In the genomic region with DNA sequence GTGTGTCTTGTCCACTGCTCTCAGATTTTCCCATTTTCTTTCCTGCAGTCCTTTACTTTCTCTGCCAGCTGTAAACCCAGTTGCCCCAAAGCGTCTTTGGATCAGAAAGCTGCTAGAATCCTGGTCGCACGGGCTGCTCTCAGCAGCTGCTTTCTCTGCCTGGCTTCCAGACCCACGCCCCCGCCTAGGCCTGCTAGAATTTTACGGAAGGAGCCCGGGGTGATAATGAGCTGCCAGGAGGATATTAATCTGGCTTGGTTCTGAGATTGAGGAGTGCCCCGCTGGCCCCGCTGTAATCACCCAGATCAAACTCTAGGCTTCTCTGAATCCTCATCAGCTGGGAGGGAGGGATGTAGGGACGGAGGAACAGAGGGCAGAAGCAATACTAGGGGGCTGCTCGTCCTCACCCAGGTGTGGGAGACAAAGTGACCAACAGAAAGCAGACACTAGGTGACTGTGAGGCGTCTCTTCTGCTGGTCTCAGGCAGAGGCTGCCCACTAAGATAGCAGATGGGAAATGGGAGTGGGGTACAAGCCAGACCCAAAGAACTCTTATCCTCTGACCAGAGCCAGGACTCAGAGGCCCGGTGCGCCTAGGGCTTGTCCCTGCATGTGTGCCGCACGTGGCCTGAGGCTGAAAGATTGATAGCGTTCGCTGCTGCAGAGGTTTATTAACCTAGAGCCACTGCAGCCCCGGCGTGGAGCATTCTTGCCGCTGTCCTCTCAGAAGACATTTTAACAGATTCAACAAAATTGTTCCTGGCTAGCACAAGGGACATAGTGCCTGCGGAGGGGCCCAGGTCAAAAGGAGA, we compare ENCODE assay signal across 22 mouse cellular contexts. TPM values are rescaled to one million over a fixed set of nuclear protein-coding genes. Genes with fewer than 3 reads are reported as not detected.
A peak's percentile ranks its signal among the peaks of the same experiment; 100 is the strongest.
DNase-seq lines count a peak whose midpoint lies in the region; ATAC-seq lines count a peak whose summit lies in the region.
"Had no signal": no experiment of that assay in that cellular context is flagged by ENCODE, and none has a peak within 500 bp of the region (broad histone marks: within the 10 kb centered on the region; RNA-seq: fewer than 3 reads in every experiment).

No protein-coding gene starts in this region.

- peaks cover 29% of the 10 kb centered on the region for H3K4me1 ChIP-seq in forebrain, embryonic 10.5 days
- H3K4me1 ChIP-seq in forebrain, embryonic 13.5 days = peaks cover 21% of the 10 kb centered on the region
- H3K4me1 ChIP-seq in neural tube, embryonic 15.5 days = peaks cover 8% of the 10 kb centered on the region
- H3K4me1 ChIP-seq in embryonic facial prominence, embryonic 11.5 days (ENCODE audit: control insufficient read depth, insufficient read depth, low read length) = no peaks in the 10 kb centered on the region
- H3K4me1 ChIP-seq in stomach, embryonic 16.5 days (ENCODE audit: control insufficient read depth, insufficient read depth, low read length) = no peaks in the 10 kb centered on the region

- H3K27ac ChIP-seq in forebrain, embryonic 10.5 days = no peak overlapping the region
- H3K27ac ChIP-seq in forebrain, embryonic 13.5 days = no peak overlapping the region
- no peak overlapping the region for H3K27ac ChIP-seq in neural tube, embryonic 15.5 days (replicated peaks)
- H3K27ac ChIP-seq in embryonic facial prominence, embryonic 11.5 days (replicated peaks; ENCODE audit: low read depth, low read length) = no peak overlapping the region
- peak overlapping the region; percentile 32; the same call in 1 of the 2 replicates for H3K27ac ChIP-seq in stomach, embryonic 16.5 days (ENCODE audit: low read length)
- H3K27ac ChIP-seq: heart, embryonic 13.5 days had no signal

- DNase-seq in forebrain, embryonic 10.5 days (ENCODE audit: extremely low spot score, low spot score) = peak; percentile 45
- peak; percentile 71 for DNase-seq in neural tube, embryonic 10.5 days (ENCODE audit: extremely low spot score, low spot score)
- peak; percentile 38 for DNase-seq in embryonic facial prominence, embryonic 11.5 days (ENCODE audit: low spot score)
- no peak for DNase-seq in right cerebral cortex, postnatal 10 days (ENCODE audit: low spot score in 2 of 2)
- no peak for DNase-seq in layer of hippocampus, postnatal 10 days (ENCODE audit: low spot score in 2 of 2)
- DNase-seq: adrenal gland, postnatal 14 days; cerebellum, adult 11-12 months; cerebellum, postnatal 25 days; heart, postnatal 4 days; lung, embryonic 14.5 days; lung, postnatal 4 days had no signal

- no peak overlapping the region for H3K4me2 ChIP-seq in forebrain, embryonic 13.5 days
- no peak overlapping the region for H3K4me2 ChIP-seq in neural tube, embryonic 15.5 days
- no peak overlapping the region for H3K4me2 ChIP-seq in embryonic facial prominence, embryonic 11.5 days (ENCODE audit: low read depth, low read length)
- peak overlapping the region; percentile 25; the same call in 1 of the 2 replicates for H3K4me2 ChIP-seq in stomach, embryonic 16.5 days (ENCODE audit: low read depth, low read length)
- H3K4me2 ChIP-seq: heart, embryonic 13.5 days; liver, embryonic 11.5 days; lung, embryonic 14.5 days had no signal

- H3K9ac ChIP-seq in forebrain, embryonic 13.5 days = no peak overlapping the region
- H3K9ac ChIP-seq in neural tube, embryonic 15.5 days (replicated peaks) = no peak overlapping the region
- H3K9ac ChIP-seq in embryonic facial prominence, embryonic 11.5 days (replicated peaks; ENCODE audit: low read length) = no peak overlapping the region
- H3K9ac ChIP-seq in stomach, embryonic 16.5 days (ENCODE audit: low read length) = peak overlapping the region; percentile 18; the same call in 1 of the 2 replicates
- H3K9ac ChIP-seq: heart, embryonic 13.5 days; lung, embryonic 14.5 days had no signal

- WGBS in forebrain, embryonic 10.5 days = under 1% methylated on average over 22 of the region's 22 CpGs
- 1% methylated on average over 22 of the region's 22 CpGs for WGBS in forebrain, embryonic 13.5 days
- 1% methylated on average over 22 of the region's 22 CpGs for whole genome bisulfite sequencing in neural tube, embryonic 15.5 days
- WGBS in embryonic facial prominence, embryonic 11.5 days = under 1% methylated on average over 22 of the region's 22 CpGs
- 11% methylated on average over 22 of the region's 22 CpGs for WGBS in stomach, embryonic 16.5 days

- H3K36me3 ChIP-seq in forebrain, embryonic 10.5 days (replicated peaks) = no peaks in the 10 kb centered on the region
- no peaks in the 10 kb centered on the region for H3K36me3 ChIP-seq in forebrain, embryonic 13.5 days (ENCODE audit: poor library complexity, severe bottlenecking)
- no peaks in the 10 kb centered on the region for H3K36me3 ChIP-seq in neural tube, embryonic 15.5 days
- H3K36me3 ChIP-seq in embryonic facial prominence, embryonic 11.5 days (replicated peaks; ENCODE audit: control insufficient read depth, insufficient read depth, low read depth, low read length) = no peaks in the 10 kb centered on the region
- no peaks in the 10 kb centered on the region for H3K36me3 ChIP-seq in stomach, embryonic 16.5 days (ENCODE audit: control insufficient read depth, insufficient read depth, low read length)
- H3K36me3 ChIP-seq: heart, embryonic 13.5 days had no signal

- no peaks in the 10 kb centered on the region for H3K9me3 ChIP-seq in forebrain, embryonic 10.5 days
- no peaks in the 10 kb centered on the region for H3K9me3 ChIP-seq in forebrain, embryonic 13.5 days (replicated peaks)
- H3K9me3 ChIP-seq in neural tube, embryonic 15.5 days (replicated peaks) = no peaks in the 10 kb centered on the region
- H3K9me3 ChIP-seq in embryonic facial prominence, embryonic 11.5 days (replicated peaks; ENCODE audit: control insufficient read depth, low read length) = no peaks in the 10 kb centered on the region
- H3K9me3 ChIP-seq in stomach, embryonic 16.5 days (replicated peaks; ENCODE audit: control insufficient read depth, low read length) = no peaks in the 10 kb centered on the region
- H3K9me3 ChIP-seq: heart, embryonic 13.5 days had no signal

- ATAC-seq in forebrain, embryonic 13.5 days = no peak
- no peak for ATAC-seq in neural tube, embryonic 15.5 days (ENCODE audit: low FRiP score)
- no peak for ATAC-seq in embryonic facial prominence, embryonic 11.5 days (replicated peaks; ENCODE audit: insufficient number of reproducible peaks, low FRiP score, low TSS enrichment, low read depth)
- no peak for ATAC-seq in stomach, embryonic 16.5 days (ENCODE audit: insufficient read depth, low FRiP score)
- ATAC-seq: CD4-positive, CD25-positive, alpha-beta regulatory T cell, adult 4 months; inflammation-experienced regulatory T-cells, adult 6 months had no signal

- peaks cover 100% of the 10 kb centered on the region for H3K27me3 ChIP-seq in forebrain, embryonic 10.5 days (ENCODE audit: poor library complexity, severe bottlenecking)
- peaks cover 99% of the 10 kb centered on the region for H3K27me3 ChIP-seq in forebrain, embryonic 13.5 days
- H3K27me3 ChIP-seq in neural tube, embryonic 15.5 days (replicated peaks) = peaks cover 94% of the 10 kb centered on the region
- H3K27me3 ChIP-seq in embryonic facial prominence, embryonic 11.5 days (ENCODE audit: control insufficient read depth, insufficient read depth, low read length) = peaks cover 85% of the 10 kb centered on the region
- H3K27me3 ChIP-seq in stomach, embryonic 16.5 days (ENCODE audit: control insufficient read depth, insufficient read depth, low read length) = peaks cover 68% of the 10 kb centered on the region

- H3K4me3 ChIP-seq in forebrain, embryonic 10.5 days = no peak overlapping the region
- no peak overlapping the region for H3K4me3 ChIP-seq in forebrain, embryonic 13.5 days
- no peak overlapping the region for H3K4me3 ChIP-seq in neural tube, embryonic 15.5 days (replicated peaks)
- H3K4me3 ChIP-seq in embryonic facial prominence, embryonic 11.5 days (ENCODE audit: low read depth, low read length) = no peak overlapping the region
- H3K4me3 ChIP-seq in stomach, embryonic 16.5 days (replicated peaks; ENCODE audit: low read length) = no peak overlapping the region; the same call in 1 of the 2 replicates
- H3K4me3 ChIP-seq: heart, embryonic 13.5 days had no signal

RNA-seq across cellular contexts. Expression of a gene that starts 6.2 kb away (rescaled TPM):
- polyA plus RNA-seq in forebrain, embryonic 10.5 days (2016; fragmentation: Nextera tagmentation; extraction: Ambion mirVana) = not detected in 2 replicates
- polyA plus RNA-seq in forebrain, embryonic 13.5 days (2015; fragmentation: Nextera tagmentation; extraction: Ambion mirVana) = not detected in 2 replicates
- 0.95 and 1.3 TPM in 2 replicates for polyA plus RNA-seq in neural tube, embryonic 15.5 days (2015; fragmentation: Nextera tagmentation; extraction: Ambion mirVana)
- not detected in 2 replicates for polyA plus RNA-seq in embryonic facial prominence, embryonic 11.5 days (2014; fragmentation: Nextera tagmentation; extraction: Ambion mirVana)
- polyA plus RNA-seq in stomach, embryonic 16.5 days (2015; fragmentation: Nextera tagmentation; extraction: Ambion mirVana) = 0.75 and 1.1 TPM in 2 replicates
- total RNA-seq in layer of hippocampus, postnatal 10 days (2021) = not detected
- total RNA-seq: adrenal gland, postnatal 14 days; granulocyte monocyte progenitor cell, adult 5-6 weeks; heart, postnatal 4 days; left cerebral cortex, postnatal 36 days had no signal
- polyA plus RNA-seq: CD4-positive, CD25-positive, alpha-beta regulatory T cell, adult 4 months; heart, embryonic 13.5 days; inflammation-experienced regulatory T-cells, adult 6 months; kidney, embryonic 14.5 days; lung, embryonic 14.5 days; thymus, postnatal 0 days had no signal

RNA-seq across cellular contexts. Expression of a gene that starts 37.6 kb away (rescaled TPM):
- polyA plus RNA-seq in forebrain, embryonic 10.5 days (2016; fragmentation: Nextera tagmentation; extraction: Ambion mirVana) = 35.1 and 40.6 TPM in 2 replicates
- polyA plus RNA-seq in forebrain, embryonic 13.5 days (2015; fragmentation: Nextera tagmentation; extraction: Ambion mirVana) = 26.0 and 26.6 TPM in 2 replicates
- polyA plus RNA-seq in neural tube, embryonic 15.5 days (2015; fragmentation: Nextera tagmentation; extraction: Ambion mirVana) = 16.2 and 23.1 TPM in 2 replicates
- polyA plus RNA-seq in embryonic facial prominence, embryonic 11.5 days (2014; fragmentation: Nextera tagmentation; extraction: Ambion mirVana) = 24.2 and 25.3 TPM in 2 replicates
- 26.5 and 28.5 TPM in 2 replicates for polyA plus RNA-seq in stomach, embryonic 16.5 days (2015; fragmentation: Nextera tagmentation; extraction: Ambion mirVana)
- total RNA-seq in layer of hippocampus, postnatal 10 days (2021) = 10 to 100 TPM; 22.2 to 22.7 TPM

Comparison
In these comparisons a context has a peak if more than half of its experiments do, and no peak if none do; other contexts are left out.
1. DNase-seq: peak in forebrain, embryonic 10.5 days (single experiment), neural tube, embryonic 10.5 days (single experiment) and embryonic facial prominence, embryonic 11.5 days (single experiment); none in right cerebral cortex, postnatal 10 days (0 of 2) and layer of hippocampus, postnatal 10 days (0 of 2).